Mouse (Mus musculus) MEL (cell line): Measurements from ENCODE around the gene Ddx21. TPM values are rescaled to one million over a fixed set of nuclear protein-coding genes. Genes with fewer than 3 reads are reported as not detected.

Experiments
- DNase-seq: peaks from one replicate; pipeline ENCODE4 v3.0.0; 2011; ENCODE audit warnings: low read depth, low spot score
- H3K27ac ChIP-seq: 2 replicates; pipeline ENCODE4 v1.5.1; 2012; ENCODE audit warnings: low read depth, mild to moderate bottlenecking, control low read depth, low read length, moderate library complexity; ENCODE audit not compliant: control insufficient read depth
- H3K27me3 ChIP-seq, 2 experiments: fragments of 150-350 bp in 1 of 2; sonication (generic) in 1 of 2; 2 replicates each; pipeline ENCODE4 v1.6.1; 2012; ENCODE audit warnings: low read length in 2 of 2, mild to moderate bottlenecking in 2 of 2, improper control_type of control experiment in 1 of 2, moderate library complexity in 1 of 2; ENCODE audit not compliant: insufficient read depth in 2 of 2, control insufficient read depth in 1 of 2
- H3K36me3 ChIP-seq, 2 experiments: 2 replicates each; pipeline ENCODE4 v1.6.1; 2012 to 2014; ENCODE audit warnings: low read length in 2 of 2, improper control_type of control experiment in 1 of 2, inconsistent platforms in 1 of 2, mild to moderate bottlenecking in 1 of 2; ENCODE audit not compliant: insufficient read depth in 2 of 2, control insufficient read depth in 1 of 2
- H3K4me1 ChIP-seq, 2 experiments: fragments of 150-350 bp in 1 of 2; sonication (generic) in 1 of 2; 2 replicates each; pipeline ENCODE4 v1.6.1; 2012; ENCODE audit warnings: low read length in 2 of 2, improper control_type of control experiment in 1 of 2, mild to moderate bottlenecking in 1 of 2; ENCODE audit not compliant: insufficient read depth in 2 of 2, control insufficient read depth in 1 of 2
- H3K4me3 ChIP-seq, 2 experiments: fragments of 150-350 bp in 1 of 2; sonication (generic) in 1 of 2; 2 replicates each; pipeline ENCODE4 v1.5.1; 2012; ENCODE audit warnings: low read depth in 2 of 2, low read length in 2 of 2, mild to moderate bottlenecking in 2 of 2, moderate library complexity in 2 of 2, control low read depth in 1 of 2, improper control_type of control experiment in 1 of 2; ENCODE audit not compliant: control insufficient read depth in 1 of 2, insufficient read depth in 1 of 2
- H3K79me2 ChIP-seq: 2 replicates; pipeline ENCODE4 v1.6.1; 2012; ENCODE audit warnings: mild to moderate bottlenecking, low read length, moderate library complexity; ENCODE audit not compliant: control insufficient read depth, poor library complexity, insufficient read depth
- H3K9ac ChIP-seq: 2 replicates; pipeline ENCODE4 v1.6.1; 2012; ENCODE audit warnings: low read depth, mild to moderate bottlenecking, control low read depth, low read length, moderate library complexity; ENCODE audit not compliant: control insufficient read depth, poor library complexity, severe bottlenecking
- H3K9me3 ChIP-seq: fragments of 150-350 bp; sonication (generic); replicated peaks from 2 replicates; pipeline ENCODE4 v1.6.1; 2012; ENCODE audit warnings: mild to moderate bottlenecking, low read length, improper control_type of control experiment, moderate library complexity; ENCODE audit not compliant: insufficient read depth
- E2F4 ChIP-seq: IDR thresholded peaks from 2 replicates; pipeline ENCODE4 v1.6.1; 2011; ENCODE audit warnings: low read depth, low read length, improper control_type of control experiment, borderline replicate concordance
- ELF1 ChIP-seq: IDR thresholded peaks from 2 replicates; pipeline ENCODE4 v1.6.1; 2014; ENCODE audit warnings: low read depth, mild to moderate bottlenecking, inconsistent platforms, low read length, improper control_type of control experiment, moderate library complexity
- ETS1 ChIP-seq: IDR thresholded peaks from 2 replicates; pipeline ENCODE4 v1.6.1; 2012; ENCODE audit warnings: low read depth, mild to moderate bottlenecking, inconsistent platforms, low read length, improper control_type of control experiment, moderate library complexity
- GABPA ChIP-seq: IDR thresholded peaks from 2 replicates; pipeline ENCODE4 v1.6.1; 2012; ENCODE audit warnings: low read depth, mild to moderate bottlenecking, inconsistent platforms, low read length, improper control_type of control experiment, moderate library complexity
- GATA1 ChIP-seq: IDR thresholded peaks from 2 replicates; pipeline ENCODE4 v1.6.1; 2011; ENCODE audit warnings: low read depth, low read length, improper control_type of control experiment
- KAT2A ChIP-seq: conservative IDR thresholded peaks from 2 replicates; pipeline ENCODE4 v1.6.1; 2012; ENCODE audit warnings: low read depth, low read length, improper control_type of control experiment, inconsistent platforms
- MEF2A ChIP-seq: IDR thresholded peaks from 2 replicates; pipeline ENCODE4 v1.6.1; 2014; ENCODE audit warnings: low read depth, mild to moderate bottlenecking, inconsistent platforms, low read length, improper control_type of control experiment; ENCODE audit not compliant: poor library complexity, insufficient replicate concordance, severe bottlenecking; ENCODE audit errors: extremely low read depth
- MXI1 ChIP-seq: IDR thresholded peaks from 2 replicates; pipeline ENCODE4 v1.6.1; 2011; ENCODE audit warnings: mild to moderate bottlenecking, low read depth, low read length, improper control_type of control experiment
- MYB ChIP-seq: IDR thresholded peaks from 2 replicates; pipeline ENCODE4 v1.6.1; 2011; ENCODE audit warnings: mild to moderate bottlenecking, low read depth, low read length, improper control_type of control experiment
- NELFE ChIP-seq: IDR thresholded peaks from 2 replicates; pipeline ENCODE4 v1.6.1; 2011; ENCODE audit warnings: low read depth, low read length, improper control_type of control experiment
- NRF1 ChIP-seq: IDR thresholded peaks from 2 replicates; pipeline ENCODE4 v1.6.1; 2014; ENCODE audit warnings: low read depth, mild to moderate bottlenecking, inconsistent platforms, low read length, improper control_type of control experiment, moderate library complexity; ENCODE audit not compliant: poor library complexity, insufficient read depth, severe bottlenecking
- POLR2AphosphoS2 ChIP-seq: IDR thresholded peaks from 2 replicates; pipeline ENCODE4 v1.6.1; 2011; ENCODE audit warnings: low read length, improper control_type of control experiment
- POLR2AphosphoS5 ChIP-seq: IDR thresholded peaks from 2 replicates; pipeline ENCODE4 v1.6.1; 2012; ENCODE audit warnings: low read depth, borderline replicate concordance, mild to moderate bottlenecking, inconsistent platforms, low read length, moderate library complexity, mixed read lengths
- RCOR1 ChIP-seq: IDR thresholded peaks from 2 replicates; pipeline ENCODE4 v1.6.1; 2012; ENCODE audit warnings: low read depth, mild to moderate bottlenecking, inconsistent platforms, low read length, improper control_type of control experiment
- SIN3A ChIP-seq: IDR thresholded peaks from 2 replicates; pipeline ENCODE4 v1.6.1; 2012; ENCODE audit warnings: low read length, improper control_type of control experiment, inconsistent platforms
- SMC3 ChIP-seq: IDR thresholded peaks from 2 replicates; pipeline ENCODE4 v1.6.1; 2011; ENCODE audit warnings: low read depth, low read length, improper control_type of control experiment
- TBP ChIP-seq: IDR thresholded peaks from 2 replicates; pipeline ENCODE4 v1.8.0; 2011; ENCODE audit warnings: low read depth, low read length, improper control_type of control experiment
- USF1 ChIP-seq: IDR thresholded peaks from 2 replicates; pipeline ENCODE4 v1.6.1; 2014; ENCODE audit warnings: low read depth, mild to moderate bottlenecking, inconsistent platforms, low read length, improper control_type of control experiment, moderate library complexity
- USF2 ChIP-seq, 2 experiments: IDR thresholded peaks; 2 replicates each; pipeline ENCODE4 v1.6.1; 2011 to 2012; ENCODE audit warnings: improper control_type of control experiment in 2 of 2, low read length in 2 of 2, borderline replicate concordance in 1 of 2, inconsistent platforms in 1 of 2, low read depth in 1 of 2, mild to moderate bottlenecking in 1 of 2; ENCODE audit not compliant: insufficient read depth in 1 of 2
- ZMIZ1 ChIP-seq: IDR thresholded peaks from 2 replicates; pipeline ENCODE4 v1.6.1; 2012; ENCODE audit warnings: low read depth, mild to moderate bottlenecking, inconsistent platforms, low read length, improper control_type of control experiment, moderate library complexity
- ZNF384 ChIP-seq: IDR thresholded peaks from 2 replicates; pipeline ENCODE4 v1.6.1; 2012; ENCODE audit warnings: low read depth, mild to moderate bottlenecking, inconsistent platforms, low read length, improper control_type of control experiment
- polyA plus RNA-seq, 2 experiments: library from polyadenylated mRNA; stranded (reverse) in 1 of 2; unstranded in 1 of 2; fragments of >175 nt in 1 of 2; fragments of >200 nt in 1 of 2; gene quantifications; 2 replicates each; pipeline versions ENCODE4 v1.2.1 to v1.2.4; 2012; ENCODE audit warnings: low replicate concordance in 2 of 2, low read depth in 1 of 2; ENCODE audit not compliant: insufficient read length in 2 of 2, insufficient read depth in 1 of 2, missing spikeins in 1 of 2
- total RNA-seq: library from RNA; depleted of rRNA; stranded (reverse); fragments of 300-350 nt; gene quantifications from 2 replicates; pipeline ENCODE4 v1.2.3, GENCODE M21; 2012

Ddx21 gene
- total and polyA plus RNA-seq, 3 experiments = 299 to 2,442 (median 386) TPM

DNA sequence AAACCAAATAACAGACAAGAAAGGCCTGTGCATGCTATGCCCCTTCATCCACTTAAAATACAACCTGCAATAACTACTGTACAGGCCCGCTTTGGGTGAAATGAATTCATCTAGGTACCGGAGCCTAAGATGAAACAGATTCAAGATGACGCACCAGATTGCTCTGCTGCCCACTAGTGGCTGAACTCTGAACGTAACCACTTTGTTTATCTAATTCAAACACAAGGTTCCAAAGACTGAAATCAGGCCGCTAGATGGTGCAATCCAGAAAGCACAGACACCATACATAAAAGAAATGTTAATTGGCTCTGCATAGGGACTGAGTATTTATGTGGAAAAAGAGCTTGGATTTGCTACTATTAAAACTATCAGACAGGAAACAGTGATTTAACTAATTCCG lies 11.9 kb downstream of the Ddx21 start (continued):
- no peak for TF ChIP-seq POLR2AphosphoS5
- no peak for TF ChIP-seq E2F4

GRCm38 (mm10) chr10:62588616-62589015 lies 13.5 kb downstream of the Ddx21 start:
- peaks cover 0 to under 1% of the 10 kb centered on the region in 2 experiments; a peak in 1 of 4 replicates for H3K4me1 ChIP-seq
- no peaks in the 10 kb centered on the region for H3K9me3 ChIP-seq
- DNase-seq = no peak

GRCm38 (mm10) chr10:62583245-62583644 lies 18.8 kb downstream of the Ddx21 start:
- Histone ChIP-seq H3K27ac (0 out of 2 replicates have a peak overlapping the region, but pooled peaks have one; percentile 2), H3K4me1 (peaks cover 0 to 4% of the 10 kb centered on the region in 2 experiments; a peak in 1 of 4 replicates), H3K36me3 (peaks cover 13 to 49% of the 10 kb centered on the region in 2 experiments), H3K9me3 (no peaks in the 10 kb centered on the region), H3K27me3 (no peaks in the 10 kb centered on the region), H3K79me2 (peaks cover 6% of the 10 kb centered on the region; the same call in 1 of the 2 replicates), H3K4me3 (no peak overlapping the region), H3K9ac (no peak overlapping the region)
- TF ChIP-seq SMC3 (no peak), POLR2AphosphoS2 (0 out of 2 replicates have a peak, but pooled peaks have one; percentile 52), POLR2AphosphoS5 (no peak), GATA1 (peak; percentile 54), ETS1 (peak; percentile 33; the same call in 1 of the 2 replicates)
- DNase-seq = no peak

More at GRCm38 (mm10) chr10:62588616-62589015, 13.5 kb downstream of the Ddx21 start:
- peaks cover 24% of the 10 kb centered on the region; the same call in 1 of the 2 replicates for H3K79me2 ChIP-seq
- peaks cover 5 to 57% of the 10 kb centered on the region in 2 experiments for H3K36me3 ChIP-seq
- H3K27ac ChIP-seq = no peak overlapping the region
- no peak overlapping the region for H3K9ac ChIP-seq
- H3K4me3 ChIP-seq = no peak overlapping the region
- TF ChIP-seq TBP (no peak), USF2 (IDR thresholded peaks at IDR 0.05; ENCODE audit: borderline replicate concordance in 1 of 2, insufficient read depth in 1 of 2, low read depth in 1 of 2, low read length in 2 of 2) (no peak), KAT2A (no peak), GABPA (no peak), NRF1 (no peak), MYB (no peak), MEF2A (no peak), ZMIZ1 (no peak), ZNF384 (no peak), RCOR1 (no peak), MXI1 (no peak), SIN3A (no peak), NELFE (no peak), ELF1 (no peak), USF1 (no peak)
- no peaks in the 10 kb centered on the region for H3K27me3 ChIP-seq
